Mouse (Mus musculus): ENCODE measurements around the gene Dusp7. TPM values are rescaled to one million over a fixed set of nuclear protein-coding genes. Genes with fewer than 3 reads are reported as not detected.

Gene Dusp7
- polyA plus RNA-seq, 1 experiment from 2014 or later = 14.1 TPM

GRCm38 (mm10) chr9:106417841-106418625 lies 49.6 kb downstream of the Dusp7 start:
- H3K9me3 ChIP-seq (replicated peaks) = no peaks in the 10 kb centered on the region
- 18% methylated on average over 29 of the region's 29 CpGs for WGBS
- H3K27ac ChIP-seq (replicated peaks) = peak overlapping the region; percentile 81
- H3K27me3 ChIP-seq (ENCODE audit: low read depth, poor library complexity, severe bottlenecking) = peaks cover 22% of the 10 kb centered on the region
- peaks cover 53% of the 10 kb centered on the region for H3K4me1 ChIP-seq
- peak overlapping the region; percentile 46 for H3K4me3 ChIP-seq
- no peaks in the 10 kb centered on the region for H3K36me3 ChIP-seq
- DNase-seq (ENCODE audit: low spot score) = peak; percentile 63

GRCm38 (mm10) chr9:106420608-106421007 lies 52.2 kb downstream of the Dusp7 start:
- Histone ChIP-seq H3K4me1 (peaks cover 53% of the 10 kb centered on the region), H3K9me3 (replicated peaks) (no peaks in the 10 kb centered on the region), H3K27me3 (ENCODE audit: low read depth, poor library complexity, severe bottlenecking) (peaks cover 22% of the 10 kb centered on the region), H3K36me3 (no peaks in the 10 kb centered on the region), H3K4me3 (peak overlapping the region; percentile 38; the same call in 1 of the 2 replicates), H3K27ac (replicated peaks) (peak overlapping the region; percentile 85)
- 0% methylated on average over 2 of the region's 2 CpGs for WGBS
- DNase-seq (ENCODE audit: low spot score) = peak; percentile 88

GRCm38 (mm10) chr9:106421033-106421864 lies 52.8 kb downstream of the Dusp7 start:
- H3K4me3 ChIP-seq = peak overlapping the region; percentile 38
- WGBS = 4% methylated on average over 18 of the region's 18 CpGs
- H3K4me1 ChIP-seq = peaks cover 53% of the 10 kb centered on the region
- DNase-seq (ENCODE audit: low spot score) = no peak
- H3K27ac ChIP-seq (replicated peaks) = peak overlapping the region; percentile 85
- H3K27me3 ChIP-seq (ENCODE audit: low read depth, poor library complexity, severe bottlenecking) = peaks cover 22% of the 10 kb centered on the region
- no peaks in the 10 kb centered on the region for H3K36me3 ChIP-seq
- H3K9me3 ChIP-seq (replicated peaks) = no peaks in the 10 kb centered on the region

- H3K4me3 ChIP-seq = peak overlapping the region; percentile 38
- WGBS = 0% methylated on average over 3 of the region's 3 CpGs
- no peaks in the 10 kb centered on the region for H3K9me3 ChIP-seq (replicated peaks)
- peak; percentile 90 for DNase-seq (ENCODE audit: low spot score)
- peaks cover 53% of the 10 kb centered on the region for H3K4me1 ChIP-seq
- H3K27me3 ChIP-seq (ENCODE audit: low read depth, poor library complexity, severe bottlenecking) = peaks cover 22% of the 10 kb centered on the region
- H3K36me3 ChIP-seq = no peaks in the 10 kb centered on the region
- H3K27ac ChIP-seq (replicated peaks) = peak overlapping the region; percentile 85
These were observed 53.4 kb downstream of the Dusp7 start for GRCm38 (mm10) chr9:106421865-106422160.

Other genes starting within 250 kb of the Dusp7 start
- 5.0 and 8.4 TPM in 2 replicates for gene Glyctk, start 210.5 kb upstream of the Dusp7 start, polyA plus RNA-seq (2016; fragmentation: Nextera tagmentation; extraction: Ambion mirVana)
- 23.4 and 29.3 TPM in 2 replicates for gene Wdr82, start 197.7 kb upstream of the Dusp7 start, polyA plus RNA-seq (2016; fragmentation: Nextera tagmentation; extraction: Ambion mirVana)
- 46.2 and 52.1 TPM in 2 replicates for gene Ppm1m, start 168.9 kb upstream of the Dusp7 start, polyA plus RNA-seq (2016; fragmentation: Nextera tagmentation; extraction: Ambion mirVana)
- gene Twf2, start 165.5 kb upstream of the Dusp7 start, polyA plus RNA-seq (2016; fragmentation: Nextera tagmentation; extraction: Ambion mirVana) = 69.7 and 74.8 TPM in 2 replicates
- 0.05 TPM in 1 of 2 replicates, not detected in the other for gene Tlr9, start 146.0 kb upstream of the Dusp7 start, polyA plus RNA-seq (2016; fragmentation: Nextera tagmentation; extraction: Ambion mirVana)
- 71.1 and 82.7 TPM in 2 replicates for gene Alas1, start 120.0 kb upstream of the Dusp7 start, polyA plus RNA-seq (2016; fragmentation: Nextera tagmentation; extraction: Ambion mirVana)
- gene Poc1a, start 87.6 kb upstream of the Dusp7 start, polyA plus RNA-seq (2016; fragmentation: Nextera tagmentation; extraction: Ambion mirVana) = 38.1 and 46.6 TPM in 2 replicates
- gene Rpl29, start 60.8 kb downstream of the Dusp7 start, polyA plus RNA-seq (2016; fragmentation: Nextera tagmentation; extraction: Ambion mirVana) = 872 and 1,015 TPM in 2 replicates
- gene Acy1, start 69.7 kb downstream of the Dusp7 start, polyA plus RNA-seq (2016; fragmentation: Nextera tagmentation; extraction: Ambion mirVana) = 39.3 and 42.6 TPM in 2 replicates
- 5.2 TPM in 2 replicates for gene Abhd14b, start 78.8 kb downstream of the Dusp7 start, polyA plus RNA-seq (2016; fragmentation: Nextera tagmentation; extraction: Ambion mirVana)
- gene Abhd14a, start 79.0 kb downstream of the Dusp7 start, polyA plus RNA-seq (2016; fragmentation: Nextera tagmentation; extraction: Ambion mirVana) = 37.7 TPM in 2 replicates
- gene Pcbp4, start 84.7 kb downstream of the Dusp7 start, polyA plus RNA-seq (2016; fragmentation: Nextera tagmentation; extraction: Ambion mirVana) = 385 and 386 TPM in 2 replicates
- gene Gpr62, start 97.3 kb downstream of the Dusp7 start, polyA plus RNA-seq (2016; fragmentation: Nextera tagmentation; extraction: Ambion mirVana) = 0.11 and 0.15 TPM in 2 replicates
- 69.9 and 74.9 TPM in 2 replicates for gene Rrp9, start 107.3 kb downstream of the Dusp7 start, polyA plus RNA-seq (2016; fragmentation: Nextera tagmentation; extraction: Ambion mirVana)
- 1.9 and 2.7 TPM in 2 replicates for gene Parp3, start 108.3 kb downstream of the Dusp7 start, polyA plus RNA-seq (2016; fragmentation: Nextera tagmentation; extraction: Ambion mirVana)
- gene Iqcf1, start 131.3 kb downstream of the Dusp7 start, polyA plus RNA-seq (2016; fragmentation: Nextera tagmentation; extraction: Ambion mirVana) = not detected in 2 replicates
- gene Iqcf5, start 145.9 kb downstream of the Dusp7 start, polyA plus RNA-seq (2016; fragmentation: Nextera tagmentation; extraction: Ambion mirVana) = 0.27 TPM in 1 of 2 replicates, not detected in the other
- gene Iqcf3, start 193.0 kb downstream of the Dusp7 start, polyA plus RNA-seq (2016; fragmentation: Nextera tagmentation; extraction: Ambion mirVana) = not detected in 2 replicates
- gene Iqcf4, start 202.4 kb downstream of the Dusp7 start, polyA plus RNA-seq (2016; fragmentation: Nextera tagmentation; extraction: Ambion mirVana) = not detected in 2 replicates